Comparison of ENCODE assay signal across 13 mouse cellular contexts in genomic region chr6:86305680-86306079, GRCm38 (mm10).
"Had no signal": no experiment of that assay in that cellular context is flagged by ENCODE, and none has a peak within 500 bp of the region (broad histone marks: within the 10 kb centered on the region; RNA-seq: fewer than 3 reads in every experiment).

No protein-coding gene starts in this region.

- H3K4me3 ChIP-seq: limb, embryonic 10.5 days; limb, embryonic 13.5 days had no signal

- H3K4me2 ChIP-seq: limb, embryonic 13.5 days; midbrain, embryonic 11.5 days had no signal

- H3K4me1 ChIP-seq: limb, embryonic 10.5 days; limb, embryonic 13.5 days had no signal

- H3K9ac ChIP-seq: limb, embryonic 13.5 days had no signal

- H3K9me3 ChIP-seq: limb, embryonic 10.5 days; limb, embryonic 13.5 days had no signal

- H3K27ac ChIP-seq: limb, embryonic 10.5 days; limb, embryonic 13.5 days had no signal

- H3K27me3 ChIP-seq: limb, embryonic 13.5 days had no signal

- H3K36me3 ChIP-seq: limb, embryonic 10.5 days; limb, embryonic 13.5 days had no signal

- DNase-seq: kidney, adult 18-20 months; kidney, adult 9 months; kidney, postnatal 14 days; kidney, postnatal 4 days; lung, adult 2 months; lung, postnatal 14 days; lung, postnatal 4 days; midbrain, embryonic 14.5 days; thymus, adult 18-20 months; thymus, postnatal 4 days had no signal
